Mouse (Mus musculus) embryo, embryonic 9.5 days (tissue): ENCODE data around the gene Igf1r.

Source experiments
- DNase-seq: peaks from one replicate; pipeline ENCODE4 v3.0.0-alpha.2; 2017; ENCODE audit errors: extremely low spot score

The Igf1r gene

GRCm38 (mm10) chr7:68172776-68173175 is 220.1 kb downstream of the Igf1r start:
- DNase-seq, result no peak

DNA sequence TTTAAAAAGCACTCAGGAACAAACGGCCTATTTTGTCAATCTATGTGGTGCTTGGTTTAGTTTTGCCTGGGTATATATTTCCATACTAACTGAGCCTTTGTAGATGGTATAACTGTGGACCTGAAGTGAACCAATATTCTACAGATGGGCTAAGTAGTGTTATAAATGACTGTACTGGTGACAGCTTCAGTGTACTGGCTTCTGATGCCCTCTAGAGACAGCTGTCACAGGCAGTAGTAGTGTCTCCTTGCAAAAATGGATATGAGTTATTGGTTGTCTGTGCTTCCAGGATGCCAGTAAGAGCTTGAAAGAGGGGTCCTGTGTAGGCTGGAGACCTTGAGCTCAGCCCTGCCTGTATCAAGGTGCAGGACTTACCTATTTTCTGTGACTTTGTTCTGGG is 227.0 kb downstream of the Igf1r start:
- DNase-seq, result no peak

- no peak for DNase-seq
These were observed 228.5 kb downstream of the Igf1r start for GRCm38 (mm10) chr7:68181104-68181503.

DNA sequence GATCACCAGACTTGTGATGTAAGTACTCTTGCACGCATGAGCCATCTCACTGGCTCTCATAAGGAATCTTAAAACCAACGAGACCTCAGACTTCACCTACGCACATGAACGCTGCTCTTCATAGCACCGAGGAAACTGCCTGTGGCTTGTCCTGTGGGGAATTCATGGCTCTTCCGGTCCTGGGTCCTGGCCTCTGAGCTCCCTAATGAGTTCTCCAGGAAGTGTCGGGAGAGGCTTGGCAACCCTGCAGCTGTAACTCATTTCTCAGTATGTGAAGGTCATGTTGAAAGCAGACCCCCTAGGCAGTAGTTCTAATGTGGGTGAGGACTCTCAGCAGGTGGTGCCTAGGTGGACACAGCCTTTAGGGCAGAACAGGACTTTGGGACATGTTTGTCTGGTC is 229.4 kb downstream of the Igf1r start:
- no peak for DNase-seq

DNA sequence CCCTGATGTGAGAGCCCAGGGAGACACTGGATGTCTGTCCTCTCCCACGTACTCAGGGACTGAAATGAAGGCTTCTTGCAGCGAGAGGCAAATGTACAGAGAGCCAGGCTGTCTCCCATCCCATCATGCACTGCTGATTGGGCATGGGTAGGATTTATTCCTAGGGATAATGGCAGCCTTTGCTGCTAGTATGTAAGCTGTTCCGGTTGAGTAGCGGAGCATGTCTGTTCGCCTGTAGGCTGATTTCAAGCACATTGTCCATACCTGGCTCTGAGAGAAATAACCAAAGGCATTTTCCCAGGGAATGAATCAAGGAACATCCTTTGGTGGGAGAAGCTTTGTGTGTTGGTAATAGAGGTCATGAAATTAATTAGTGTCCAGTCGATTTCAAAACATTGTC is 230.1 kb downstream of the Igf1r start:
- DNase-seq, result no peak

DNA sequence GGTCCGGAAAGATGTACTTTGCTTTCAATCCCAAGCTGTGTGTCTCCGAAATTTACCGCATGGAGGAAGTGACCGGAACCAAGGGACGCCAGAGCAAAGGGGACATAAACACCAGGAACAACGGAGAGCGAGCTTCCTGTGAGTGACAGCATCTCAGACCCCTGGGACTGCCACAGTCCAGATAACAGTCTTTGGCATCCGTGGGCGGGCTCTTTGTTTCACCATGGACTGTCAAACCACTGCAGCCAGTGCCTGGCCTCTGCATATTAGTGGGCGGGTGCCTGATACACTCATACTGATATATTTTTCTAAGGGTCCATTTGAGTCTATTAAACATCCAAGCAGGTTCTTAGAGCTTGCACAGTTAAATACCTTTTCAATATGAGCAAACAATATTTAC is 230.8 kb downstream of the Igf1r start:
- DNase-seq, result no peak

GRCm38 (mm10) chr7:68189211-68189610 is 236.6 kb downstream of the Igf1r start:
- no peak for DNase-seq

- DNase-seq, result no peak
These were observed 237.2 kb downstream of the Igf1r start for GRCm38 (mm10) chr7:68189691-68190456.

- DNase-seq, result no peak
These were observed 241.5 kb downstream of the Igf1r start for GRCm38 (mm10) chr7:68193958-68194695.

- DNase-seq, result no peak
These were observed 247.0 kb downstream of the Igf1r start for GRCm38 (mm10) chr7:68199609-68200008.

- no peak for DNase-seq
These were observed 253.3 kb downstream of the Igf1r start for GRCm38 (mm10) chr7:68205776-68206427.

- no peak for DNase-seq
These were observed 256.4 kb downstream of the Igf1r start for GRCm38 (mm10) chr7:68209039-68209438.

GRCm38 (mm10) chr7:68210417-68210816 is 257.8 kb downstream of the Igf1r start:
- no peak for DNase-seq

- no peak for DNase-seq
These were observed 259.3 kb downstream of the Igf1r start for GRCm38 (mm10) chr7:68211883-68212282.

DNA sequence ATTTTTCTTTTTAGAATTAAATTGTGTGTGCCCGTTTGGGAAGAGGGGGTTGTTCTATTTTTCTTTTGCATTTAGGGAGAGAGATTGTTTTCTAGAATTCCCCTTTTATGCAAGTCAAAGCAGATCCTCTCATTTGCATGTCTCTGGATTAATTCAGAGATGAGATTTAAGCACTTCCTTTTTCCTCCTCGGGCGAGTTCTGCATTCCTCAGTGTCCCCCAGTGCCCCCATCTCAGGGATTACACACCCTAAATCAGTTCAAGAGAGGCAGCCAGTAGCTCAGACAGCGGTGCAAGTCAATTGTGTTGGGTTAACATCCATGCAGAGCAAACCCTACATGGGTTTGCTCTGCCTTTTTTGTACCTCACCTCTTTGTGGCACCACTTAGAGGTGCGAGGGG is 261.2 kb downstream of the Igf1r start:
- no peak for DNase-seq

GRCm38 (mm10) chr7:68215522-68216070 is 263.0 kb downstream of the Igf1r start:
- DNase-seq, result no peak

DNA sequence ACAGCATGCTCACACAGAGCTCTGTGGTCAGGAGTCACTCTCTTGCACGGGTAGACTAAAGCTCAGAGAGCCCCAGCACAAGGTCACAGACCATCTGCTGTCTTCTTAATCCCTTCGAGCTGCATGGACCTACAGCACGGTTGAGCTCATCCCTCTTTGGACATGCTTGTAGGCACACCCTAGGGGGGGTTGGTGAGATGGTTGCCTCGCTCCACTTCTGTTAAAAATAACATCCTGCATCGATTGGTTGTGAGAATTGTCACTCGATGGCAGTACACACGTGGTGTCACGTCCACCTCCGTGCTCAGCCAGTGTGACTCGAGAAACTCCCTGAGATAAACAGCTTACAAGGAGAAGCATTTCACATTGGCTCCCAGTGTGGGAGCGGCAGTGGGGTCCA is 266.3 kb downstream of the Igf1r start:
- DNase-seq, result no peak

GRCm38 (mm10) chr7:68221677-68222230 is 269.1 kb downstream of the Igf1r start:
- no peak for DNase-seq

DNA sequence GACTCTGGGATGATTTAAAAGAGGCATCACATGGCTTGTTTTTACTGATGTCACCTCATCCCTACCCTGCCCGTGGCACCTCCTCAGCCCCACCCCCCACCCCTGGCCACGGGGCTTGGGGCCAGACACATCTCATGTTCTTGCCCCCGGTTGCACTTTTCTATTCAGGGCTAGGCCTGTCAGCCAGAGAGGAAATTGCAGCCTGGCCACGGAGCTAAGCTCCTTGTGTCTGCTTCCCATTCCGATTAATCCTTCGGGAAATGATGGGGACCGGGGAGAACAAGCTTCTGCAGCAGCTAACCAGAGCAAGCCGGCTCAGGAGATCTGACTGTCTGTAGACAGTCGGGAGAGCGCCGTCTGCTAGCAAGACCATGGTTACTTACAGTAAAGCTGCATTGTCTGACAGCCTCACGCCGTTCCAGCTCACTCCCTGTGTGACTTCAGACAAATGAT is 270.8 kb downstream of the Igf1r start:
- no peak for DNase-seq

DNA sequence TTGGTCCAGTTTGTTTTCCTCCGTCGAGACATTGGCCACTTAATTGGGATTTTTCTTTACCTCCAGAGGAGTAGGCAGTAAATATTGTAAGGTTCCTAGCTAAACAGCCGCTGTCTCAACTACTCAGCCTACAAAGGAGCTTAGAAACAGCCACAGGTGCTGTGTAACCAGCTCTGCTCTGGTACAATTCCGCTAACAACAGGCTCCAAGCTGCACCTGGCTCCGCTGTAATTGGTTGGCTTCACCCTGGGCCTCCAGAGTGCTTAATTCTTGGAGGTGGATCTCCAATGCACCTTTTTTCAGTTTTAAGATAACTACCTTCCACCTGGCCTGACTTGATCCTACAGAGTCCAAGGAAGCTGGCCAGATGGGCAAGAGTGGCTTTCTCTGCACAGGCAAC is 271.4 kb downstream of the Igf1r start:
- DNase-seq, result no peak

- no peak for DNase-seq
These were observed 272.9 kb downstream of the Igf1r start for GRCm38 (mm10) chr7:68225427-68226054.

DNA sequence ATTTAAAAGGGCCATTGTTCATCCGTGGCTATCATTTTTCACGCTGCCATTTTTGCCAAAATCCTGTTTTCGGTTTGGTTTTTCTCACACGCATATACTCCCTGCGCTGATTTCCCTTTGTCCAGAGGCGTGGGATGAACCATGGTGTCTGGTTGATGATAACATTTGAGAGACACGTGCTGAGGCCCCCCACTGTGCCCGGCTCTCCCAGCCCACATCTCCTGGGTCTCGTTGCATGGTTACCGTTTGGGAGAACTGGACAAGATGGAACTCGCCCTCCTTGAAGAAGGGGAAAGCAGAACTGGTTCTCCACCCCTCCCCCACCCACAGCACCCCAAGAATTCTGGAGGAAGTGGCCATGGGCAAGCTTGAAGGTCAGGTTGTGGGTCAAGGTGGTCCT is 274.4 kb downstream of the Igf1r start:
- no peak for DNase-seq
